Mouse (Mus musculus): ENCODE results near the gene Srebf1.
A peak's percentile ranks its signal among the peaks of the same experiment; 100 is the strongest.

Srebf1 gene

DNA sequence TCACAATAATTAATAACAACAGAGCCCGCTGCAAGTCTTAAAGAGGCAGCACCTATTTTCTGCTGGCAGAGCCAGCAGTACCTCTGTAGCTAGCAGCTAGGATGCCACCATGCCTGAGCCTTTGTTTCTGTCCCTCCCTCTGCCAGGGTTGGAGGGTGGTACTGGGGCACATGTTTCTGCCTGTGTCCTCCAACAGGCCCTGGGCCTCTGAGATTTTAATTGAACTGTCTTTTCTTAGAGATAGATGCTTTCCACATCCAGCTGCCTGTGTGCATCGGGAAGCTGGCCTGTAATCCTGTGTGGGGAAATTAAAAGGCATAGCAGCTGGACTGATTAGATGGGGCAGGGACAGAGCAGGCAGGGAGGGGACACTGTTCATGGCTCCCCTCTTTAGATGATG, 39.6 kb downstream of the Srebf1 start:
- peak in 1 of 2 experiments; percentile 54 for DNase-seq (ENCODE audit: inconsistent age in 2 of 2, low spot score in 1 of 2)

DNA sequence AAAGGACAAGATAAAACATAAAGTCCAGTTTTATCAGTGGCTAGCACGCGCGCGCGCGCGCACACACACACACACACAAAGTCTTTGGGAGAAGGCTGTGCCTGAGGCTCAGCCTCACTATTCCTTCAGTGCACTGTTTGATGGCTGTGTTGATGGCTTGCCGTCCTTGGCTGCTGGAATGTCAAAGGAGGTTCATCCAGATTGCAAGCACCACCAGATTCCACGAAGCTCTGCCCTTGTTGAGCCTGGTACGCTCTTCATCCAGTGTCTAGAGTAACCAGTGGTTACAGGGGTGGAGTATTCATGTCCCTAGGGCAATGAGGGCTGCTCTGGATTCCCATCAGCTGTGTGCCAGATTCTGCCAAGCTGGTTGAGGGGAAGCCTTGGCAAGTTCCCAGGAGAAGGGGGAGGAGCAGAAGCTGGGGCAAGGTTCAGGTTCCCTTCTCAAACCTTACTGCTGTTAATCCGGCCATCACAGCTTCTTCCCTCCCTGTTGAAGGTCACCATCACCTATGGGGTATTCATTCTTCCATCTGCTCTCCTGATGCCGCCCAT, 40.2 kb downstream of the Srebf1 start:
- DNase-seq (ENCODE audit: inconsistent age in 2 of 2, low spot score in 1 of 2) = peak in 1 of 2 experiments; percentile 80

DNA sequence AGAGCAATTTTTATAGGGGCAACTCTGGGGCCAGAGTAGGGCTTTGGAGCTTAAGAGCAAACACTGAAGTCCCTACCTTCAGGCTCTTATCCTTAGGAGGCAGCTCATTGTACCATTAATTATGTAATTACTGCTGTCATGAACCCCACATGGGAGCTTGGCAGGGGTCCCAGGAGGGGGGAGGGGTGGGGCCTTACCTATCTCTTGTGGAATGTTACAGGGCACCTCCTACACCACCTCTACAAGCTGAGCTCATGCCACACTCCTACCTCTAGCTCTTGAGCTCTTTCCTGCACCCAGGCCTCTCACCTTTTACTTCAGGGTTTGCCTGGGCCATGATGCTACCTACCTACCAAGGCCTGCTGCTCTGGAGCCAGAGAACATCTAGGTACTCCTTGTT, 43.9 kb downstream of the Srebf1 start:
- DNase-seq (ENCODE audit: inconsistent age in 2 of 2, low spot score in 1 of 2) = peak; percentile 54 to 79

DNA sequence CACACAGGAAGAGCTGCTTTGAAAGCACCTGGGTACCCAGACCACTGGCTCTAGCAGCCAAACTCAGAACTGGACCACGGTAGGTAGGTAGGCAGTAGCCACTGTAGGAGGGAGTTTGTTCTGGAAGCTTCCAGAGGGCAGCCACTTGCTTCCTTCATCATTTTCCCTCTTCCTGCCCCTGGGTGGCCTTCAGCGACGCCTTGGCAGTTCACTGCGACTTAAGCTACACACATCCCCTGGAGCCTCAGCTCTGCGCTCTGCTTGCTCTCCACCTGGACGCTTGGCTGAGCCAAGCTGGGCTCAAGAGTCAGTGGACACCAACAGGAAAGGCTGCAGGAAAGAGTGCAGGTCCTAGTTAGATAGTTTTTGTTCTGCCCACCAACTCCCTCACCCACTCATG, 44.4 kb downstream of the Srebf1 start:
- no peak for DNase-seq (ENCODE audit: inconsistent age in 2 of 2, low spot score in 1 of 2)

DNA sequence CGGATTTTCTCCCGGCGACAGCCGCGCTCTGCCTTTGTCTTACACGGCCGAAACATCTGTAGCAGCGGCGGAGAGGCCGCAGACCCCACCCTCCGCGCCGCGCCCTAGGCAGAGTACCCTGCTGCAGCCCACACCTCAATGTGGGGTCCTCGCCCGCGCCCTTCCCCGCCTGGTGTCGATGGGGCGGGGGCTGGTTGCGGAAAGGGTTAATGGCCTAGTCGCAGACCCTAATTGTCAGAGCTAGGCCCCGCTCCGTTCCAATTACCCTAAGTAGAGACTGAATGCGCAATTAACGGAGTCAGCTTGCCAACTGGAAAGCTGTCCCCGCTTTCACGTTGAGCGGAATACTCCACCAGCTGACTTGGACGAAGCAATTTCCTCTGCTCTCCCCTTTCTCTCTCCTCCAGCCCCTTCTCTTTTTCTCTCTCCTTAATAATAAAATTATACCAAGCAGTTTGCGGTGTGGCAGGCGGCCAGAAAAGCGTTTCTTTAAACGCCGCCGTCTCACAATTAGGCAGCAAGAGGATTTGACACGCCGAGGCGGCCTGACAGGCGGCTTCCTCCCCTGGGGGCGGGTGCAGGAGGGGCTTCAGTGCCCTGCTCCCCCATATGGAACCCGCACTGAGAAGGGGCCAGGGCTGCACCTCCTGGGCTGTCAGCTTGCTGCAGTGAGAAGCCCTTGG, 45.3 kb downstream of the Srebf1 start:
- DNase-seq (ENCODE audit: inconsistent age in 2 of 2, low spot score in 1 of 2) = peak; percentile 38 to 71

DNA sequence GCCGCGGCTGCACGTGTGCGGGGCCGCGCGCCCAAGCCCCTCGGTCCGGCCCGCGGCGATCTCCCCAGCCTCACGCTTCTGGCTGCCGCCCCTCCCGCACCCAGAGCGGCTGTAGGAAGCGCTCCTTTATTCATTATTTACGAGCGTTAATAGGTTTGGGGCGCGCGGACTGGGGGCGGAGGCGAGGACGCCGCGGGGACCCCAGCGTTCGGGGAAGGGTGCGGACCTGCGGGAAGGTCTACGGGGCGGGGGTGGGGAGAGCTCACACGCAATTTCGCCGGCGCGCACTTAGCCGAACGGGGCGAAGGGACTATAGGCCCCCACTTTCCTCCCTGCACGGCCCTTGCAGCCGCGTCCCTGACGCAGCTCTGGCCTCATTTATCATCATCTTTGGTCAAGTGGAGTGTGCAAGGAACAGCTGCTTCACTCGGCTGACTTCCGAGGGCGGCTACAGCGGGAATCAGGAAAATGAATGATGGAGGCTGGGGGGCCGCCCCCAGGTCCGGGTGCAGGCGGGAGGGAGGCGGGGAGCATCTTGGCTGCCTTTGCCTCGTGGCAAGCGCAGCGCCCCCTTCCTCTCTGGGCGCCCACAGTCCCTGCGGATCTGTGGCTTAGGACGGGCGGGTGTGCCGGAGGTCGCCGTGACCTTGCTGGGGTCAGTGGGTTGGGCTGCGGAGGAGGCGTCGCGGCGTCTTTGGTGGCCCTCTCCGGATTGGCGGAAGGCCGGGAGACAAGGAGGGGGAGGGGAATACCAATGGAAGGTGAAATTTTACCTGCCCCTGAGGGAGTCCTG, 46.0 kb downstream of the Srebf1 start:
- DNase-seq (ENCODE audit: inconsistent age in 2 of 2, low spot score in 1 of 2) = peak; percentile 80 to 92

DNA sequence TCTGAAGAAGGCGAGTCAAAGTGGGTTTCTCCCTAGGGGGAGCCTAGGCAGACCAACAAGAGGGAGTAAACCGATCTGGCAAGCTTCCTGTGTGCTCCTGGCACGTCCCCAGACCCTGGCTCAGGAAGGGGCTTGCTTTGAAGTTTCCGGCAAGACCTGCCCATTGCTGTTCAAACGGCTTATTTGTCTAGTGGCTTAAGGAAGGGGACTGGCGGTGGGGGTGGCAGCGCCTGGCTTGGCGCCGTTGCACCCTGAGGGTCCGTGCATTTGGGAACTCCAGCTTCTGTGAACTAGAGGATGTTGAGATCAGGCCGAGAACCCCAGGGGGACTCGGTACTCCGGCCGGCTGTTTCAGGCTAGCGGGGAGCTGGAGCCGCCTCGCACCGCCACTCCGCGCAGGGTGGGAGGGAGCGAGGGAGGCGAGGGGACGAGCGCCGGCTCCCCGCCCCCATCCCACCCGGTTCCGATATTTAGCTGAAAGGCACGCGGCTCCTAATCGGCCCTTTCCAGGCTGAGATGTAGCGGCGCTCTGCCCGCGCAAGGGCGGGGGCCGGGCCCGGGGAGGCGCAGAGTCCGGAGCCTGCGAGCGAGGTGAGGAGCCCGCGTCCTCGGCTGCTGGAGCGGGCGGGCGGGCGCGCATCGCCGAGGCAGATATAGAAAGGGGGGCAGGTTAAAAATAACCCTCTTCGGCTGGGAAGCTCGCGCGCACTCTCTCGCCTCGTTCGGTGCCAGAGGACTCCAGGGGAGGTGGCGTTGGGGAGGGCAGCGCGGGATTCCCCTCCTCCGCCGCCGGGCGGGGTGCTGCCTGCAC, 46.8 kb downstream of the Srebf1 start:
- peak; percentile 67 to 87 for DNase-seq (ENCODE audit: inconsistent age in 2 of 2, low spot score in 1 of 2)

DNA sequence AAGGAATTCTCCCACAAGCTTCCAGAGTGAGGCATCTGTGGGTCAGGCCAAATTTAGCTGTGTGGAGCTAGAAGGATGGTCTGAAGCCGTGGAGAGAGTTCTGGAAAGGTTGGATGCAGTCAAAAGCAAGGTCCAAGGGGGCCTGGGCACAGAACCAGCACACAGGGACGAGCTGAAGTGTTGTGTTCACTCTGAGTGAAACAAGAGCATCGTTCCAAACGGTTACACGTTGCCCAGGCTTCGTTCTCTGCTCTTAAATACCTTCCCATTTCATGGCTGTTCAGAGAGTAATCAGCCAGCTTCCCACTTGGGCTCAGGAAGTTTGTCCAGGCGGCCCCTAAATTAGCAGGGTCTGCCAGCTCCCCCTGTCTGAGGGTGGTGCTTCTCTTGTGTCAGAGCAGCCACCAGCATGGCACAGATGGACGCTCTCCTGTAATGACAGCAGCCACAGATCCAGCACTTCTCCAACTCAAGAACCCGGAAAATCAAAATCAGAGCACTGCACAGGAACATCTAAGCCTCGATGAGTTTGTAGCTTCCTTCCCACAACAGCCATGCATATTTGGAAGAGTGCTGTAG, 48.7 kb downstream of the Srebf1 start:
- DNase-seq (ENCODE audit: inconsistent age in 2 of 2, low spot score in 1 of 2) = no peak

DNA sequence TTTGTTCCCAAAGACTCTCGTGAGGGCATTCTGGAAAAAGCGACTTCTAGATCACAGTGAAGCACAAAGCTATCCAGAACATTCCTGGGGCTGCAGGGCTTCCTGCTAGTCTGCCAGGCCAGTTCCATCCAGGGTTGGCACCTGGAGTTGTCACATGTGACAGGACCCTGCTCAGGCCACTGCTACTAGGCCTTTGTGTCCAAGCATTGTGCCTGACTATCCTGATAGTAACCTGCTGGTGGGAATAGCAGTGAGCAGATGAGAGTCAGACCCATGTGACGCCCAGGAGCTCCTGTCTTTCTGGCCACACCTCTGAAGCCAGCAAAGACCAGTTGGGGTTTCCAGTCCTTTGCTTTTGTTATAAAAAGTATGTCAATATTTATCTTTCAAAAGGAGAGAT, 50.3 kb downstream of the Srebf1 start:
- DNase-seq (ENCODE audit: inconsistent age in 2 of 2, low spot score in 1 of 2) = no peak

DNA sequence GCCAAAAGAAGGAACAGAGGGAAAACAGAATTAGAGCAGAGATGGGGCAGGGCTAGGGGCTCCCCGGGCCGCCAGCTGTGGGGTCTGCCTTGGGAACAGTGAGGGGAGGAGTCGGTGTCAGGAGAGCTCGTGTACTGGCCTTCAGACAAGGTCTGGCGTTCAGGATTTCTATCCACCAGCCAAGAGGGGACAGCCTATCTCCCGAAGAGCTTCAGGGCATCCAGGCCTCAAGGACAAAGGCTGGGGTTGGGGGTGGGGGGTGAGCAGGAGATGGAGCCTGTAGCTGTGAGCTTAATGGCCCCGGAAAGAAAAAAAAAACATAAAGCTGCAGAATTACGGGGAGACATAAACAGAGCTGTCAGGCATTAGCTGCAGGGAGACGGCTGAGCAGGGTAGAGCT, 53.6 kb downstream of the Srebf1 start:
- peak; percentile 68 to 85 for DNase-seq (ENCODE audit: inconsistent age in 2 of 2, low spot score in 1 of 2)

DNA sequence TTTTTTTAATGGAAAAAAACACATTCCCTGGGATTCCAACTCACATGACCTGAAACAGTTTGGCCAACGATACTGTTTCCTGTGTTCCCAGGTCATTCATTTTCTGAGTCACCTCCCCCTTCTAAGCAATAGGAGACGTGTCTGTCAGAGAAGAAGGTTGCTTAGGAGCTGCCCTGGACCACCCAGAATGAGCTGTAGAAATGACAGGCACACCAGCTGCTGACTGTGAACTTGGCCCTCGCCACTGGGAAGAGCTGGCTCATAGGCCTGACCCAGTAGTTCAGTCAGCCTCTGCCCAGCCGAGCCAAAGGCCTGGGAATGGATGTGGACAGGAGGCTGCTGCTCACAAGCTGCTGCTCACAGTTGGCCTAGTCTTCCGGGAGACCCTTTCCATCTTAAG, 57.3 kb downstream of the Srebf1 start:
- DNase-seq (ENCODE audit: inconsistent age in 2 of 2, low spot score in 1 of 2) = peak; percentile 62 to 84

DNA sequence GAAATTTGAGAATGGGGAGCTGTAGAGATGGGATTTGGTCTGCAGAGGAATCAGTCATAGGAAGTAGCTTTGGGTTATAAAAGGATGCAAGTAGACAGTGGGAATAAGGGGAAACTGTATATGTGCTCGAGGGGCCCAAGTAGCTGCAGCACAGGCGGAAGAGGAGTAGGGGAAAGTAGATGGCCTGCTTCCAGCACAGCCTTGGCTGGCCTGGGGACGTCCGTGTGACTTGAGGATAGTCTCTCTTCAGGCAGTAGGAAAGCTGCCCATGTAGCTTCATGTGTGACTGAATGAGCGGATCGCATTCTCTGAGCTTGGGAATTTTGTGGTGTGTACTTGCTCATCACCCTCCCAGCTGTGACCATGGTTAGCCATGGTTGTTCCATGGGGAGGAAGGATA, 57.9 kb downstream of the Srebf1 start:
- no peak for DNase-seq (ENCODE audit: inconsistent age in 2 of 2, low spot score in 1 of 2)

DNA sequence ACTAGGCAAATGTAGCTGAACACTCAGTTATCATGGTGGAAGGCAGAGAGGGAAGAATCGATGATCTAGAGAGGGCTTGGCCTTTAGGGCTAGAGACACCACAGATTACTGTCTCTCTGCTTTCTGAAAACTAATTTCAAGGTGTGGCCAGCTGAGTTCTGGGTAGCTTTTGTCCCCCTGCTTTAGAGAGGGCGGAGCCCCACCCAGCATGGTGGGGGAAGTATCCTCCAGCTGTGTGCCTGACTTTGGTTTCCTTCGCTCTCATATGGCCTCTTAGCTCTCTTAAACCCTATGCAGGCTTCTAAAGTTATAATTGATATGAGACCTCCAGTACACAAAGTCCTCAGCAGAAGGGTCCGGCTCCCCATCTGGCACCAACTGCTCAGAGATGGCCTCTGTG, 59.0 kb downstream of the Srebf1 start:
- no peak for DNase-seq (ENCODE audit: inconsistent age in 2 of 2, low spot score in 1 of 2)

DNA sequence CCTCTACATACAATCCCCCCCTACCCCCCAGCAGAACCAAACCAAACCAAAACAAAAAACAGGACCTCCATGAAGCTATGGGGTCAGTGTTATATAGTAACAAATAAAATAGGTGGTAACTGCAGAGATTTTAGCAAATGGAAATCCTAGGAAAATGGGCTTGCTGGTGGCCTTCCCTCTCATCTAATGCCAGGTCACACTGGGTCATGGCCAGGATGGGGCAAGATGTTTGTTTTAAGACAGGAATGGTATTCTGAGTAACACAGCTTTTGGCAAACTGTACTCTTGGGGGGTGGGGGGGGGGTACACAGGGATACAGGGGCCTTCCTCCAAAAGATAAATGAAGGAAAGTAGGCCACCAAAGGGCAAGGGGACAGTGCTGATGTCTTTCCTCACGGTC, 59.8 kb downstream of the Srebf1 start:
- peak in 1 of 2 experiments; percentile 70 for DNase-seq (ENCODE audit: inconsistent age in 2 of 2, low spot score in 1 of 2)

DNA sequence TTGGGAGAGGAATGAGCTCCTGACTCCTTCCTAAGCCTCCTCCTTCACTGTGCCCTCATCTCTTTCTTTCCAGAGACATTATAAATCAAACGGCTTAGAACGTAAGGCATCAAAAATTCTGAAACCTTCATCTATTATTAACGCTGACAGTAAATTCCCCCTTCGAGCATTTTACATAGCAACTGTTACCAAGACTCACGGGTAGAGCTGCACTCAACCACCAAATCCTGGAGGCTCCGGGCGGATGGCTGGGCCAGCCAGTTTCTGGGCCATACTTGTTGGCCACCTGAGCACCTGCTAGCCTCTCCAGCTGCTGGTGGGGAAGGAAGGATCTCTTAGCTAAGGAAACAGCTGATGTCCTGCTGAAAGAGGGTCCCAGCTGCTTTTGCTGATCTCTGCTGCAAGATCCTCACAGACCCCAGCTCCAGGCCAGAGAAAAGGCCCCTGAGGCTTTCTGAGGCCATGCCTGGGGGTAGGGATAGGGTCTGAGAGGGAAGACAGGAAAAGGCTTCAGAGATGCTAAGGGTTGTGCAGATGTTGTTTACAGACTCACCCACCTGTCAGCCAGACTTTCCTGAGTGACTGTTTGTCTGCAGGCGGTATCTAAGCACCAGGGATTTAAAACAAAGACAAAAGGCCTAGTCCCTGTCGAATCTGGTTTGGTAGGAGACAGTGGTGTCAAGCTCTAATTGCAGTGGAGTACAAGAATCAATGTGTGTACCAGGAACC, 61.1 kb downstream of the Srebf1 start:
- no peak for DNase-seq (ENCODE audit: inconsistent age in 2 of 2, low spot score in 1 of 2)

DNA sequence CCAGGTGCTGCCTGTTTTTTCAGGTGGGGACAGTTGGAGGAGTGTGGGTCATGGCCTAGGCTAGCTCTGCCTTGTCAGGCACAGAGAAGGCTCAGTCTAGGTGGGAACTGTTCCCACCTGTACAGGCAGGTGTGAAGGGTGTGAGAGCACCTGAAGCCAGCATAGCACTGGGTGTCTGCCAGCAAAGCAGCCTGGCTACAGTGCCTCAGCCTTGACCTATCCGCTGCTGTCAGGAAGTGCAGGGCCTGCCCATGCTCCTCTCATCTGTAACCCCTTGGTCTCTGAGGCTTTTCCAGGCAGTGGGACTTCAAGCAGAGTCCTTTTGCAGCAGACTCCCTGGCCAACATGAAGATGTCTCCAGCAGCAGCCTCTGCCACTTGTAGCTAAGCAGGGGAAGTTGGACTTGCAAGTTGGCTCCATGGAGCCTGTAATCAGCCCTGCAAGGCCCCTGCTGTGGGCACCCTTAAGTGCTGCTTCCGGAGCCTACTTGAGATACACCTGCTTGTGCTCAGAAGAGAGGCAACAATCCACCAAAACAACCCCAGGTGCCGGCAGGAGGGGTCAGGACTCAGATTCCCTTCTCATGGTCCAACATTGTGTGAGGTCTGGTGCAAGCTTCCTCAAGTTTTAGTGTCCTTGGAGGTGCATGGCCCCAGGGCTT, 61.8 kb downstream of the Srebf1 start:
- peak in 1 of 2 experiments; percentile 66 for DNase-seq (ENCODE audit: inconsistent age in 2 of 2, low spot score in 1 of 2)

DNA sequence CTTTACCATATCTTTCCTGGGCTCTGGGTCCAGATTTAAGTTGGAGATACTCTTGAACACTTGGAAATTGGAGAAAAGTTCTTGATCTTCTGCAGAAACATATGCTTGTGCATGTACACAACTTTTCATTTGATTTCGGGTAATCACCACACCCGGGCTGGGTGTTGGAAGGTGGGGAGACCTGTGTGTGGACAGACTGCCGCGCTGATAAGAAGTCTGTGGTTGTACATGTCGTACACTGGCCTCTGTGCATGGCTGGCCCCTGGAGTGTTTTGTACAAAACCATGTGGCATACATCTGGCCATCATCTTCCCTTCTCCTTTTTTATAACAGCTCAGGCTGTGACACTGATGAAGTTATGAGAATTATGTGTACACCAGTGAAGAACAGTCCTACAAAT, 62.4 kb downstream of the Srebf1 start:
- no peak for DNase-seq (ENCODE audit: inconsistent age in 2 of 2, low spot score in 1 of 2)

DNA sequence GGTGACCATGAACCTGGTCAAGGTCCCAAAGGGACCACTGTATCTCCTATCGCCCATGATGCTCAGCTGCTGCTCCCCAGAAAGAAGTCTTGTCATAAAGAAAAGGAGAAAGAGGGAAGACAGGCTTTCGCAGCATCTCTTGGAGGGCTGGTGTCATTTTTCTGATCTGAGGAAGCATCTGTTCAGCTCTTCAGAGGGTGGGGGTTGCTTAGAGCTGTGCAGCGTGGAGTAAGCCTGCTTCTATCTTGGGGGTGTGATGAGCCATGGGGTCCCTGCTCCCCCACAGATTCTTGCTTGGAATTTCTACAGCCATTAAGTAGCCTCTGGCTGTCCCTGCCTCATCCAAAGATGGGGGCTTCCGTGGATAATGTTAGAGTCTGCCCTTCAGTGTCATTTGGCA, 64.1 kb downstream of the Srebf1 start:
- no peak for DNase-seq (ENCODE audit: inconsistent age in 2 of 2, low spot score in 1 of 2)

DNA sequence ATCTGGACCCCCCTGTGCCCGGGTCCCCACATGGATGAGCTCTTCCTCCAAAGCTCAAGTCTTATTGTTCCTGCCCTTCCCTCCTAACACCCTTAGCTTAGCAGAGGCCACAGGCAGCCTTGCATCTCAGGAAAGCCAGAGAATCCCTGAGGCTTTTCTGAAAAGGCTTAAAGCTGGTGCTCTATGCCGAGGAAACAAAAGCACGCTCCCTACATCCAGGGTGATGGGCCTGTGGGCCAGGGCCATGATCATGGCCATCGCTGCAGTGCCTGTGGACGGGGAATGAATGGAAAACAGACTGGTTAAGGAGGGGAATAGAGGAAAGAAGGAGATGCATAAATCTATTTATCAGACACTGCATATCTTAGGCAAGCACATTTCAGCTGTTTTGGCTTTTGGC, 66.7 kb downstream of the Srebf1 start:
- DNase-seq (ENCODE audit: inconsistent age in 2 of 2, low spot score in 1 of 2) = no peak

DNA sequence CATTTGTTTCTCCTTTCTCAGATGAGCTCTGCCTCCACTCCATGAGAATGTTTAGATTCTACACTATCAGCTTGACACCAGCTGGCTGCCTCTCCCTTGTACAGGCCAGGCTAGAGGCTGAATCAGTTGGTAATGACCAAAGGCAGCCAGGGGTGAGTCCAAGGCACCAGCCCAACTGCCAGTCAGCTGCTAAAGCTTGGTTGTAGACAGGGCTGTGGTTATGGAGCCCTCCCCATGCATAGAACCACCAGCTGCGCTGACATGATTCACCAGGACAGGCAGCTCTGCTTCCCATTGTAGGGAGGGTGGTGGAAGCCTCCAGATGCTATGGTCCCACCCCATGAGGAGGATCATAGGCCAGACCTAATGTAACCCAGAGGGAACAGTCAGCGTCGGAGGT, 68.4 kb downstream of the Srebf1 start:
- DNase-seq (ENCODE audit: inconsistent age in 2 of 2, low spot score in 1 of 2) = no peak
